Mouse (Mus musculus): ENCODE data around the gene Ano8. TPM values are rescaled to one million over a fixed set of nuclear protein-coding genes. Genes with fewer than 3 reads are reported as not detected.
A peak's percentile ranks its signal among the peaks of the same experiment; 100 is the strongest.

Gene Ano8
- total and polyA plus RNA-seq, 3 experiments, result 1.1 to 2.1 (median 1.5) TPM

DNA sequence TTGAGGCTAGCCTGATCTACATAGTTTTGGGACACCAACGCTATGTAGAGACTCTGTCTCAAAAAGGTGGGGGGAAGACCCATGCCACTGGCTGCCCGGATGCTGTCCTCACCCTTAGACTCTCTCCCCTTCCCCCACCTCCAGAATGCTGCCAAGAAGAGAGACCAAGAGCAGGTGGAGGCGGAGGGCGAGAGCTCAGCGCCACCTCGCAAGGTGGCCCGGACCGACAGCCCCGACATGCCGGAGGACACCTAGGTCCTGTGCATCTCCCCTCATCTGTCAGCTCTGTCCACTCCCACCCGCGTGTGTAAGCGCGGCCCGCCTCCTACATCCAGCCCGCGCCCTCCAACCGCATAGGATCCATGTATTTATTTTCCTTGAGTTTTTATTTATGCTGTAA, 11.4 kb downstream of the Ano8 start:
- peaks cover 59% of the 10 kb centered on the region for H3K4me1 ChIP-seq (ENCODE audit: insufficient read depth, low read depth, low read length)
- ATAC-seq (ENCODE audit: extremely low read depth, insufficient number of reproducible peaks, low FRiP score, poor library complexity, severe bottlenecking) (no peak), DNase-seq (ENCODE audit: low spot score) (no peak)
- peaks cover 62% of the 10 kb centered on the region for H3K36me3 ChIP-seq (replicated peaks)
- peaks cover 6% of the 10 kb centered on the region; the same call in 1 of the 2 replicates for H3K27me3 ChIP-seq (ENCODE audit: insufficient read depth, low read length)
- no peak overlapping the region for H3K4me3 ChIP-seq (ENCODE audit: low read depth, low read length)
- no peaks in the 10 kb centered on the region for H3K9me3 ChIP-seq (replicated peaks)
- TF ChIP-seq GATA1 (IDR thresholded peaks at IDR 0.05; ENCODE audit: borderline replicate concordance, low read length), result no peak
- no peak for TF ChIP-seq CTCF (IDR thresholded peaks at IDR 0.05; ENCODE audit: low read depth, low read length)
- TF ChIP-seq POLR2AphosphoS5 (IDR thresholded peaks at IDR 0.05; ENCODE audit: insufficient replicate concordance, low read depth, low read length), result no peak
- TF ChIP-seq GATA2 (IDR thresholded peaks at IDR 0.05; ENCODE audit: borderline replicate concordance, low read depth, low read length), result no peak
- TF ChIP-seq TAL1 (conservative IDR thresholded peaks at IDR 0.05; ENCODE audit: low read depth, low read length), result no peak

DNA sequence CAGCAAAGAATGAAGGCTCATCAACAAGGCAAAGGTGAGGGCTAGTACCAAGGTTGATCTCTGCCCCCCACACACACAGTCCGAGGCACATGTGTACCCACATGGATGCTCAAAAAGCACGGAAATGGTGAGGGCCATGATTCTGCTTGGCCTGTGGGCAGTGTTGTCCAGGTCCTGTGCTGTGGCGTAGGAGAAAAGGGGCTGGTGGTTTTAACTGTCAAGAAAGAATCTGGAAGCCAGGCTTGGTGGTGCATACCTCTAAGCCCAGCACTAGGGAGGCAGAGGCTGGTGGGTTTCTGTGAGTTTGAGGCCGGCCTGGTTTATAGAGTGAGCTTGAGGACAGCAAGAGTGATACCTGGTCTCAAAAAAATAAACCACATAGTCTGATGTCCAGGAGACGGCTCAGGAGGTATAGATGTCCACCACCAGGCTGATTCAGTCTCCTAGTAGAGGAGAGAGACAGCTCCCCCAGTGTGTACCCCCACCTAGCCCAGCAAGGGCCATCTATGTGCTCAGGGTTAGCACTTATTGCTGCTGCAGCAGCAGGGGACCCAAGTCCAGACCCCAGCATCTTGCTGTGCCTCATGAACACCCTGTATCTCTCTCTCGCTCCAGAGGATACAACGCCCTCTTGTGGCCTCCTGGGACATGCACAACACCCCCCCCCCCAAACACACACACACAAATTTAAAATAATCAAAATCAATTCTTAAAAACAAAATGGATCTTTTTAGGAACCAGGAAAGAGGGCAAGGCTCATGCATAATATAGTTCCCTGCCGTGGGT, 13.0 kb downstream of the Ano8 start:
- DNase-seq (ENCODE audit: low spot score), result no peak
- H3K4me1 ChIP-seq (ENCODE audit: insufficient read depth, low read depth, low read length), result peaks cover 68% of the 10 kb centered on the region
- ATAC-seq (ENCODE audit: extremely low read depth, insufficient number of reproducible peaks, low FRiP score, poor library complexity, severe bottlenecking), result no peak
- no peak overlapping the region for H3K4me3 ChIP-seq (ENCODE audit: low read depth, low read length)
- peaks cover 65% of the 10 kb centered on the region for H3K36me3 ChIP-seq (replicated peaks)
- H3K27me3 ChIP-seq (ENCODE audit: insufficient read depth, low read length), result no peaks in the 10 kb centered on the region
- no peaks in the 10 kb centered on the region for H3K9me3 ChIP-seq (replicated peaks)
- no peak for TF ChIP-seq GATA1 (IDR thresholded peaks at IDR 0.05; ENCODE audit: borderline replicate concordance, low read length)
- TF ChIP-seq TAL1 (conservative IDR thresholded peaks at IDR 0.05; ENCODE audit: low read depth, low read length), result no peak
- TF ChIP-seq GATA2 (IDR thresholded peaks at IDR 0.05; ENCODE audit: borderline replicate concordance, low read depth, low read length), result no peak
- no peak for TF ChIP-seq POLR2AphosphoS5 (IDR thresholded peaks at IDR 0.05; ENCODE audit: insufficient replicate concordance, low read depth, low read length)
- no peak for TF ChIP-seq CTCF (IDR thresholded peaks at IDR 0.05; ENCODE audit: low read depth, low read length)

DNA sequence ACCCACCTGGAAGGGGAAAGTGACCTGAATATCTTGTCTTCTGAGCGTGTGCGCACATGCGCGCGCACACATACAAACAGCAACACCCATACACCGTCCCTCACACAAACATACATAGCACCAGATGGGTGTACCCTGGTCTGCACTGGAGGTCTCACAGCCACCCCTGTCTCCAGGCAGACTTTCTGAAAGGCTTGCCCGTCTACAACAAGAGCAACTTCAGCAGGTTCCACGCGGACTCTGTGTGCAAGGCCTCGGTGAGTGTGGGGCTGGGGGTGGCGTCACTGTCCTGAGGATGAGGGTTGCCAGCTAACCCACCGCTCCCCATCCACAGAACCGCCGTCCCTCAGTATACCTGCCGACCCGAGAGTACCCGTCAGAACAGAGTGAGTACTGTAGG, 13.9 kb downstream of the Ano8 start:
- TF ChIP-seq TAL1 (conservative IDR thresholded peaks at IDR 0.05; ENCODE audit: low read depth, low read length) (no peak), GATA2 (IDR thresholded peaks at IDR 0.05; ENCODE audit: borderline replicate concordance, low read depth, low read length) (no peak), POLR2AphosphoS5 (IDR thresholded peaks at IDR 0.05; ENCODE audit: insufficient replicate concordance, low read depth, low read length) (no peak), CTCF (IDR thresholded peaks at IDR 0.05; ENCODE audit: low read depth, low read length) (no peak), GATA1 (IDR thresholded peaks at IDR 0.05; ENCODE audit: borderline replicate concordance, low read length) (no peak)
- ATAC-seq (ENCODE audit: extremely low read depth, insufficient number of reproducible peaks, low FRiP score, poor library complexity, severe bottlenecking) (no peak), DNase-seq (ENCODE audit: low spot score) (no peak)
- Histone ChIP-seq H3K9me3 (replicated peaks) (no peaks in the 10 kb centered on the region), H3K4me3 (ENCODE audit: low read depth, low read length) (no peak overlapping the region), H3K36me3 (replicated peaks) (peaks cover 73% of the 10 kb centered on the region), H3K27me3 (ENCODE audit: insufficient read depth, low read length) (no peaks in the 10 kb centered on the region), H3K4me1 (ENCODE audit: insufficient read depth, low read depth, low read length) (peaks cover 64% of the 10 kb centered on the region)

DNA sequence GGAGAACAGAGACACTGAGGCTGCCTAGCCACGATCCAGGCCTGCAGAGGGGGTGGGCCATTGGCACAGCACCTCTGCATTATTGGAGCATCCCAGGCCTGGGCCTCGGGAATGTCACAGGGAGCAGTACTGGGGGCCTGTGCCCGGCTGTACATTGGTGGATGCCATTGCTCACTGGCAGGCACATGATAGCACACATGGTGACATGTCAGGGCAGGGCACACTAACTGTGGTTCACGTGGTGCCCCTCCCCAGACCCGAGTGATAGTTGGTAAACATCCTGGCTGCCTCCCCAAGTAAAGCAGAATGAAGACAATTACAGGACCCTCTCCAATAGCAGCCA, 14.9 kb downstream of the Ano8 start:
- H3K4me1 ChIP-seq (ENCODE audit: insufficient read depth, low read depth, low read length), result peaks cover 63% of the 10 kb centered on the region

DNA sequence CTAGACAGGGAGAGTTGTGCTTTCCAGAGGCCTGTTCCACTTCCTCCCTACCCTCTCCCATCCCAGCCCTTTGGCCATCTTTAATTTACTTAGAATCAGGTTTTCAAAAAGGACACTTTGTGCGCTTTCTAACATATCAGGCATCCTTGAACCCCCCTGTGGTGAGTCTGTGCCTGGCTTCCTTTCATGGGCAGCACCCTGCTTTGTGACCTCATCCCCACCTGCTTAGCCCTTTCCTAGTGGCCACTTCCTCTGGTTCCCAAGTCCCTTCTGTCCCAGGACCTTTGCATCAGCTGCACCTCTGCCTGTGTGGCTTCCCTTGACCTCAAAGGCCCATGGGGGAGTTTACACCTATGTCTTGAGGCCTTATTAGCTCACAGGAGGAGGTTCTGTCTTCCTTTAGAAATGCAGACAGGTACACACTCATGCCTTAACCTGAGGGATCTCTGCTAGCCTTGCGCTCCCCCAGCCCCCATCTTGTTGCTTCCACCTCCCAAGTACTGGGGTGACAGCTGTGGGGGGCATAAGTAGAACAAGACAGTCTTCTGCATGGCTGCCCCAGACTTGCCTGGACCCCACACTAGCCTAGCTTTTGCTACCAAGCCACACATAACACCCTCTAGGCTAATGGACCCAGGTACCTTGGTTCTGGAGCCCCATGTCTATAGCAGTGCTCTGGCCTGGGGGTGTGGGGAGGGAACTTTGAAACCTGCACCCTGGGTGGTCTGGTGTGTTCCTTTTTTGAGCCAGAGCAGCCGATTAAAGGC, 15.4 kb downstream of the Ano8 start:
- Histone ChIP-seq H3K4me3 (ENCODE audit: low read depth, low read length) (peak overlapping the region; percentile 80), H3K9me3 (replicated peaks) (no peaks in the 10 kb centered on the region), H3K36me3 (replicated peaks) (peaks cover 81% of the 10 kb centered on the region), H3K4me1 (ENCODE audit: insufficient read depth, low read depth, low read length) (peaks cover 63% of the 10 kb centered on the region), H3K27me3 (ENCODE audit: insufficient read depth, low read length) (no peaks in the 10 kb centered on the region)
- TF ChIP-seq TAL1 (conservative IDR thresholded peaks at IDR 0.05; ENCODE audit: low read depth, low read length) (no peak), POLR2AphosphoS5 (IDR thresholded peaks at IDR 0.05; ENCODE audit: insufficient replicate concordance, low read depth, low read length) (no peak), CTCF (IDR thresholded peaks at IDR 0.05; ENCODE audit: low read depth, low read length) (no peak), GATA1 (IDR thresholded peaks at IDR 0.05; ENCODE audit: borderline replicate concordance, low read length) (no peak), GATA2 (IDR thresholded peaks at IDR 0.05; ENCODE audit: borderline replicate concordance, low read depth, low read length) (no peak)
- DNase-seq (ENCODE audit: low spot score) (no peak), ATAC-seq (ENCODE audit: extremely low read depth, insufficient number of reproducible peaks, low FRiP score, poor library complexity, severe bottlenecking) (no peak)

More for the DNA sequence above, 14.9 kb downstream of the Ano8 start:
- Histone ChIP-seq H3K27me3 (ENCODE audit: insufficient read depth, low read length) (no peaks in the 10 kb centered on the region), H3K9me3 (replicated peaks) (no peaks in the 10 kb centered on the region), H3K36me3 (replicated peaks) (peaks cover 82% of the 10 kb centered on the region), H3K4me3 (ENCODE audit: low read depth, low read length) (peak overlapping the region; percentile 80; the same call in 1 of the 2 replicates)
- ATAC-seq (ENCODE audit: extremely low read depth, insufficient number of reproducible peaks, low FRiP score, poor library complexity, severe bottlenecking) (no peak), DNase-seq (ENCODE audit: low spot score) (no peak)
- no peak for TF ChIP-seq POLR2AphosphoS5 (IDR thresholded peaks at IDR 0.05; ENCODE audit: insufficient replicate concordance, low read depth, low read length)
- no peak for TF ChIP-seq GATA1 (IDR thresholded peaks at IDR 0.05; ENCODE audit: borderline replicate concordance, low read length)
- no peak for TF ChIP-seq GATA2 (IDR thresholded peaks at IDR 0.05; ENCODE audit: borderline replicate concordance, low read depth, low read length)
- no peak for TF ChIP-seq TAL1 (conservative IDR thresholded peaks at IDR 0.05; ENCODE audit: low read depth, low read length)

GRCm38 (mm10) chr8:71469411-71469810, 16.4 kb downstream of the Ano8 start:
- H3K27me3 ChIP-seq (ENCODE audit: insufficient read depth, low read length), result no peaks in the 10 kb centered on the region
- TF ChIP-seq GATA2 (IDR thresholded peaks at IDR 0.05; ENCODE audit: borderline replicate concordance, low read depth, low read length) (no peak), TAL1 (conservative IDR thresholded peaks at IDR 0.05; ENCODE audit: low read depth, low read length) (no peak), CTCF (IDR thresholded peaks at IDR 0.05; ENCODE audit: low read depth, low read length) (no peak), GATA1 (IDR thresholded peaks at IDR 0.05; ENCODE audit: borderline replicate concordance, low read length) (no peak), POLR2AphosphoS5 (IDR thresholded peaks at IDR 0.05; ENCODE audit: insufficient replicate concordance, low read depth, low read length) (no peak)
- no peaks in the 10 kb centered on the region for H3K9me3 ChIP-seq (replicated peaks)
- peak; percentile 55 for DNase-seq (ENCODE audit: low spot score)
- peaks cover 72% of the 10 kb centered on the region for H3K36me3 ChIP-seq (replicated peaks)
- no peak for ATAC-seq (ENCODE audit: extremely low read depth, insufficient number of reproducible peaks, low FRiP score, poor library complexity, severe bottlenecking)
- peak overlapping the region; percentile 80 for H3K4me3 ChIP-seq (ENCODE audit: low read depth, low read length)
- peaks cover 62% of the 10 kb centered on the region for H3K4me1 ChIP-seq (ENCODE audit: insufficient read depth, low read depth, low read length)

Data from G1E (cell line).